Mouse (Mus musculus) heart, embryonic 16.5 days (tissue): Measurements from ENCODE around the gene Tradd. TPM values are rescaled to one million over a fixed set of nuclear protein-coding genes. Genes with fewer than 3 reads are reported as not detected.

Source experiments
- ATAC-seq: fragments of 200-750 bp; cut with Nextera tagmentation; replicated peaks from 2 replicates; pipeline ENCODE4 v1.8.0; 2017; ENCODE audit warnings: moderate number of reproducible peaks; ENCODE audit not compliant: insufficient read depth, low FRiP score; ENCODE audit errors: extremely low read depth
- H3K27ac ChIP-seq: fragments of 300-500 bp; sonication (generic); 2 replicates; pipeline ENCODE4 v1.5.1; 2014; ENCODE audit warnings: mild to moderate bottlenecking, low read length, control low read depth, moderate library complexity
- H3K27me3 ChIP-seq: fragments of 300-500 bp; sonication (generic); 2 replicates; pipeline ENCODE4 v1.6.1; 2014; ENCODE audit warnings: low read length, mixed read lengths; ENCODE audit not compliant: control insufficient read depth, insufficient read depth
- H3K36me3 ChIP-seq: fragments of 300-500 bp; sonication (generic); 2 replicates; pipeline ENCODE4 v1.6.1; 2014; ENCODE audit not compliant: control insufficient read depth, insufficient read depth
- H3K4me1 ChIP-seq: fragments of 300-500 bp; sonication (generic); 2 replicates; pipeline ENCODE4 v1.6.1; 2014; ENCODE audit warnings: low read length, mixed read lengths; ENCODE audit not compliant: control insufficient read depth, insufficient read depth
- H3K4me2 ChIP-seq: fragments of 300-500 bp; sonication (generic); 2 replicates; pipeline ENCODE4 v1.6.1; 2014; ENCODE audit warnings: low read depth, mild to moderate bottlenecking, control low read depth, low read length
- H3K4me3 ChIP-seq: fragments of 300-500 bp; sonication (generic); 2 replicates; pipeline ENCODE4 v1.5.1; 2014; ENCODE audit warnings: mild to moderate bottlenecking, control low read depth, low read length
- H3K9ac ChIP-seq: fragments of 300-500 bp; sonication (generic); 2 replicates; pipeline ENCODE4 v1.6.1; 2014; ENCODE audit warnings: low read length, control low read depth
- H3K9me3 ChIP-seq: fragments of 300-500 bp; sonication (generic); replicated peaks from 2 replicates; pipeline ENCODE4 v1.6.1; 2016; ENCODE audit warnings: low read length; ENCODE audit not compliant: control insufficient read depth
- WGBS: fragments of 180-500 bp; shearing (Covaris S2); extraction: QIAGEN DNeasy Blood & Tissue Kit; methylation state at CpG from one replicate; pipeline ENCODE4 v1.1.7; 2014; 5-methylcytosine and 5-hydroxymethylcytosine counted together
- polyA plus RNA-seq: library from polyadenylated mRNA; unstranded; fragments of >200 nt; fragmentation: Nextera tagmentation; extraction: Ambion mirVana; gene quantifications from 2 replicates; pipeline ENCODE4 v1.2.1, GENCODE M21; 2015

Tradd gene
- polyA plus RNA-seq, 1 experiment from 2014 or later: 25.4 TPM

- Histone ChIP-seq H3K27me3 (peaks cover 20% of the 10 kb centered on the region), H3K9ac (no peak overlapping the region), H3K27ac (no peak overlapping the region), H3K4me2 (no peak overlapping the region), H3K4me3 (no peak overlapping the region), H3K9me3 (no peaks in the 10 kb centered on the region), H3K36me3 (no peaks in the 10 kb centered on the region), H3K4me1 (no peaks in the 10 kb centered on the region)
- 79% methylated on average over 12 of the region's 12 CpGs for WGBS
- ATAC-seq: no peak
Observed at GRCm38 (mm10) chr8:105281821-105282220, 17.4 kb upstream of the Tradd start.

GRCm38 (mm10) chr8:105280567-105280966, 16.2 kb upstream of the Tradd start:
- no peak overlapping the region for H3K4me3 ChIP-seq
- WGBS: 73% methylated on average over 3 of the region's 3 CpGs
- no peak overlapping the region for H3K9ac ChIP-seq
- no peaks in the 10 kb centered on the region for H3K9me3 ChIP-seq
- H3K4me2 ChIP-seq: no peak overlapping the region
- no peaks in the 10 kb centered on the region for H3K36me3 ChIP-seq
- no peak for ATAC-seq
- H3K4me1 ChIP-seq: peaks cover 6% of the 10 kb centered on the region
- peaks cover 28% of the 10 kb centered on the region for H3K27me3 ChIP-seq
- H3K27ac ChIP-seq: no peak overlapping the region

GRCm38 (mm10) chr8:105278911-105279334, 14.5 kb upstream of the Tradd start:
- peak; percentile 80 for ATAC-seq
- Histone ChIP-seq H3K4me2 (peak overlapping the region; percentile 62), H3K9ac (no peak overlapping the region), H3K27ac (no peak overlapping the region), H3K9me3 (no peaks in the 10 kb centered on the region), H3K4me1 (peaks cover 8% of the 10 kb centered on the region), H3K27me3 (peaks cover 45% of the 10 kb centered on the region), H3K36me3 (no peaks in the 10 kb centered on the region), H3K4me3 (peak overlapping the region; percentile 33)
- WGBS: 3% methylated on average over 28 of the region's 28 CpGs

GRCm38 (mm10) chr8:105276292-105277120, 12.1 kb upstream of the Tradd start:
- H3K27me3 ChIP-seq: peaks cover 63% of the 10 kb centered on the region
- H3K36me3 ChIP-seq: no peaks in the 10 kb centered on the region
- ATAC-seq: peak; percentile 49
- peak overlapping the region; percentile 68 for H3K4me2 ChIP-seq
- H3K9ac ChIP-seq: peak overlapping the region; percentile 63
- H3K4me3 ChIP-seq: peak overlapping the region; percentile 47
- 5% methylated on average over 30 of the region's 30 CpGs for WGBS
- H3K4me1 ChIP-seq: peaks cover 8% of the 10 kb centered on the region
- H3K9me3 ChIP-seq: no peaks in the 10 kb centered on the region
- no peak overlapping the region for H3K27ac ChIP-seq

GRCm38 (mm10) chr8:105275840-105276239, 11.4 kb upstream of the Tradd start, which contains the start of gene Nol3:
Gene Nol3, plus strand, starts transcription at chr8:105276140.
- peak within 1 kb of the TSS; percentile 63 for H3K9ac ChIP-seq
- peak within 1 kb of the TSS; percentile 47 for H3K4me3 ChIP-seq
- H3K4me1 ChIP-seq: peaks cover 8% of the 10 kb centered on the region
- ATAC-seq: no peak
- H3K36me3 ChIP-seq: no peaks in the 10 kb centered on the region
- H3K27ac ChIP-seq: no peak within 1 kb of the TSS
- 7% methylated on average over 10 of the region's 10 CpGs for WGBS
- H3K9me3 ChIP-seq: no peaks in the 10 kb centered on the region
- H3K27me3 ChIP-seq: peaks cover 69% of the 10 kb centered on the region
- peak within 1 kb of the TSS; percentile 68 for H3K4me2 ChIP-seq

GRCm38 (mm10) chr8:105275387-105275786, 11.0 kb upstream of the Tradd start:
- Histone ChIP-seq H3K9ac (peak overlapping the region; percentile 63), H3K36me3 (no peaks in the 10 kb centered on the region), H3K27me3 (peaks cover 72% of the 10 kb centered on the region), H3K4me1 (peaks cover 9% of the 10 kb centered on the region), H3K4me3 (peak overlapping the region; percentile 47; the same call in 1 of the 2 replicates), H3K9me3 (no peaks in the 10 kb centered on the region), H3K4me2 (peak overlapping the region; percentile 68), H3K27ac (no peak overlapping the region)
- WGBS: 15% methylated on average over 10 of the region's 11 CpGs
- ATAC-seq: no peak

- no peak overlapping the region for H3K4me3 ChIP-seq
- H3K9ac ChIP-seq: no peak overlapping the region
- H3K36me3 ChIP-seq: no peaks in the 10 kb centered on the region
- peaks cover 29% of the 10 kb centered on the region for H3K4me1 ChIP-seq
- H3K9me3 ChIP-seq: no peaks in the 10 kb centered on the region
- no peak overlapping the region for H3K27ac ChIP-seq
- no peak for ATAC-seq
- H3K27me3 ChIP-seq: peaks cover 81% of the 10 kb centered on the region
- H3K4me2 ChIP-seq: 0 out of 2 replicates have a peak overlapping the region, but pooled peaks have one; percentile 93
- WGBS: 6% methylated on average over 11 of the region's 11 CpGs
Observed at GRCm38 (mm10) chr8:105270916-105271186, 6.4 kb upstream of the Tradd start.

- H3K4me2 ChIP-seq: peak overlapping the region; percentile 93
- no peaks in the 10 kb centered on the region for H3K36me3 ChIP-seq
- peak overlapping the region; percentile 71 for H3K9ac ChIP-seq
- H3K27ac ChIP-seq: no peak overlapping the region
- H3K4me1 ChIP-seq: peaks cover 24% of the 10 kb centered on the region
- 6% methylated on average over 39 of the region's 39 CpGs for WGBS
- no peaks in the 10 kb centered on the region for H3K9me3 ChIP-seq
- no peak for ATAC-seq
- H3K27me3 ChIP-seq: peaks cover 75% of the 10 kb centered on the region
- H3K4me3 ChIP-seq: peak overlapping the region; percentile 58
Observed at GRCm38 (mm10) chr8:105270101-105270915, 5.9 kb upstream of the Tradd start.

- H3K36me3 ChIP-seq: no peaks in the 10 kb centered on the region
- 2% methylated on average over 42 of the region's 42 CpGs for WGBS
- H3K4me1 ChIP-seq: peaks cover 29% of the 10 kb centered on the region
- no peaks in the 10 kb centered on the region for H3K9me3 ChIP-seq
- peak within 1 kb of the TSS; percentile 93 for H3K4me2 ChIP-seq
- no peak within 1 kb of the TSS for H3K27ac ChIP-seq
- H3K27me3 ChIP-seq: peaks cover 67% of the 10 kb centered on the region
- H3K9ac ChIP-seq: peak within 1 kb of the TSS; percentile 71
- H3K4me3 ChIP-seq: peak within 1 kb of the TSS; percentile 58
- peak; percentile 20; the same call in 1 of the 2 replicates for ATAC-seq
Observed at GRCm38 (mm10) chr8:105269461-105269947, 5.1 kb upstream of the Tradd start, which contains the start of gene Hsf4. Gene Hsf4, plus strand, starts transcription at chr8:105269801.
